In the genomic region with DNA sequence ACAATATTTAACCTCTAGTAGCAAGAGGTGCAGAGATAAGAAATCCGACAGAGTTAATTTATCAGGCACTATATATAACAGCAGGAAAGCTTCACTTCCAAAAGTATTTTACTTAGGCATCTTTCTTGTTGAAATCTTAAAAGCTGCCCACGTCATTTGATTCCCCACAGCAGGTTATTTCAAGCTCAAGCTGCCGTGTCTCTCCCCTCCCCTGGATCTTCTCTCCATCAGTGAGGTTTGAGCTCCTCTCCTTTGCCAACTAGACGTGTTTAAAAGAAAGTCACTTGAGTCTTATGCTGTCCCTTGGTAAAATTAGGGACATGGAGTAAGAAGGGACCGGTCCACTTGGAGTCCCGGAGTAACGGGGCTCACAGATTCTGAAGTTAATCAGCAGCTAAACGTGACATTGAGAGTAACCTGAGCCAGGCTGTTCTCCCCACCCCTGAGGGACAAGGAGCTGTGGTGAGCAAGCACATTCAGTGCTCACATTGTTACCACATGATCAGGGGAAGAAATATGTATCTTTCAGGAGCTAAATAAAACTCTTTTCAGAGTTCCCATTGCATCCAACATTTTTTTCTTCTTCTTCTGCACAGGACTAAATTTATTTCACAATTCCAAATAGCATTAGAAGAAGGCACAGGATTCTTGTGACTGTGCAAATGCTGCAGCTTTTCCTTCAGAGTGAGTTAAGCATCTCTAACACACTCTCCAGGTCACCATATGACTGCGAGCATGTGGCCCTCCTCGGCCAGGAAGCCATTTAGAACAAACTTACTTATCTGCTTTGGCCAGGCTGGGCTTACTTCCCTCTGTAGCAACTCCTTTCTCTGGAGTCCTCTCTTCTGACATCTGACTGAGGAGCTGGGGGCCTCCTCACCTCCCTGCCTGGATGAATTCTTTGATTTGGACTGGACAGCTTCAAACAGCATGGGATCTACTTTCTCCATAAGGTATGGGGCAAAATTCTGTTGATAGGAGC, we compare ENCODE assay signal across 8 mouse cellular contexts. TPM values are rescaled to one million over a fixed set of nuclear protein-coding genes. Genes with fewer than 3 reads are reported as not detected.
DNase-seq lines count a peak whose midpoint lies in the region; ATAC-seq lines count a peak whose summit lies in the region.

Gene Pde4d, plus strand, starts transcription at position 833 of the 982 bp plus-strand sequence.

- ATAC-seq in megakaryocyte-erythroid progenitor cell, adult 5-6 weeks (replicated peaks; ENCODE audit: low FRiP score, low TSS enrichment, poor library complexity, severe bottlenecking) = peak; percentile 62

- no peaks in the 10 kb centered on the region for H3K4me1 ChIP-seq in hindbrain, embryonic 10.5 days (replicated peaks)

- no peak within 1 kb of the TSS for H3K27ac ChIP-seq in hindbrain, embryonic 10.5 days

- WGBS in hindbrain, embryonic 10.5 days = 53% methylated on average over 10 of the region's 10 CpGs

- H3K9me3 ChIP-seq in hindbrain, embryonic 10.5 days = no peaks in the 10 kb centered on the region

- no peak within 1 kb of the TSS for H3K4me3 ChIP-seq in hindbrain, embryonic 10.5 days

- DNase-seq in 416B (ENCODE audit: low read depth) = peak; percentile 93
- no peak for DNase-seq in adrenal gland, postnatal 36 days
- DNase-seq in frontal cortex, postnatal 25 days (ENCODE audit: low spot score in 2 of 2) = peak; percentile 13 to 15
- no peak for DNase-seq in hindbrain, embryonic 10.5 days (ENCODE audit: low spot score)
- DNase-seq in left cerebral cortex, adult 18-20 months (ENCODE audit: low spot score in 2 of 2) = peak; percentile 6 to 23
- no peak for DNase-seq in ovary, postnatal 36 days (ENCODE audit: low spot score)
- DNase-seq in c-Kit-positive CD71-positive TER-119-positive erythroid progenitor cells, embryonic 14.5 days (ENCODE audit: low spot score) = no peak

- H3K36me3 ChIP-seq in hindbrain, embryonic 10.5 days = no peaks in the 10 kb centered on the region

- H3K27me3 ChIP-seq in hindbrain, embryonic 10.5 days (ENCODE audit: insufficient read depth, poor library complexity, severe bottlenecking) = no peaks in the 10 kb centered on the region

RNA-seq across cellular contexts. Expression of gene Pde4d, which starts in this region (rescaled TPM):
- 10 to 100 TPM; 38.1 to 40.2 TPM for total RNA-seq in adrenal gland, postnatal 36 days (2021)
- 12.2 and 13.5 TPM in 2 replicates for polyA plus RNA-seq in hindbrain, embryonic 10.5 days (2016; fragmentation: Nextera tagmentation; extraction: Ambion mirVana)
- total RNA-seq in left cerebral cortex, adult 18-20 months (2021) = 100 to 1,000 TPM; 107 to 109 TPM
- 73.0 and 108 TPM in 2 replicates for total RNA-seq in megakaryocyte-erythroid progenitor cell, adult 5-6 weeks (2014; fragmentation: Nextera tagmentation)
- 48.7 and 52.9 TPM in 2 replicates for total RNA-seq in megakaryocyte-erythroid progenitor cell, adult 5-6 weeks (2017)

Comparison
In these comparisons a context has a peak if more than half of its experiments do, and no peak if none do; other contexts are left out.
1. DNase-seq: peak in 416B (single experiment), frontal cortex, postnatal 25 days (2 of 2) and left cerebral cortex, adult 18-20 months (2 of 2); none in adrenal gland, postnatal 36 days (0 of 2), hindbrain, embryonic 10.5 days (single experiment), ovary, postnatal 36 days (single experiment) and c-Kit-positive CD71-positive TER-119-positive erythroid progenitor cells, embryonic 14.5 days (single experiment).